Mouse (Mus musculus) megakaryocyte, embryonic 14.5 days (primary cell): ENCODE measurements around the gene Dnaaf1. TPM values are rescaled to one million over a fixed set of nuclear protein-coding genes. Genes with fewer than 3 reads are reported as not detected.
A peak's percentile ranks its signal among the peaks of the same experiment; 100 is the strongest.

Source experiments
- H3K27me3 ChIP-seq: replicated peaks from 2 replicates; pipeline ENCODE3; 2012; ENCODE audit warnings: inconsistent platforms
- H3K36me3 ChIP-seq: replicated peaks from 2 replicates; pipeline ENCODE3; 2012; ENCODE audit warnings: low read length, inconsistent platforms, mixed read lengths
- H3K4me1 ChIP-seq: 2 replicates; pipeline ENCODE4 v1.6.1; 2012; ENCODE audit warnings: inconsistent platforms
- H3K4me3 ChIP-seq: replicated peaks from 2 replicates; pipeline ENCODE3; 2012; ENCODE audit warnings: moderate library complexity, mild to moderate bottlenecking, inconsistent platforms
- H3K9me3 ChIP-seq: 2 replicates; pipeline ENCODE4 v1.6.1; 2012; ENCODE audit warnings: inconsistent platforms
- FLI1 ChIP-seq: IDR thresholded peaks from 2 replicates; pipeline ENCODE4 v1.6.1; 2012; ENCODE audit warnings: low read length, inconsistent platforms, mixed read lengths
- GATA1 ChIP-seq: IDR thresholded peaks from 3 replicates; pipeline ENCODE4 v1.6.1; 2012; ENCODE audit warnings: mixed read lengths, low read length, inconsistent platforms, borderline replicate concordance
- polyA plus RNA-seq: library from polyadenylated mRNA; stranded (reverse); fragments of >175 nt; gene quantifications from 2 replicates; pipeline ENCODE4 v1.2.3, GENCODE M21; 2012; ENCODE audit warnings: low replicate concordance; ENCODE audit not compliant: insufficient read depth

Gene Dnaaf1
- polyA plus RNA-seq, 1 experiment: not detected

DNA sequence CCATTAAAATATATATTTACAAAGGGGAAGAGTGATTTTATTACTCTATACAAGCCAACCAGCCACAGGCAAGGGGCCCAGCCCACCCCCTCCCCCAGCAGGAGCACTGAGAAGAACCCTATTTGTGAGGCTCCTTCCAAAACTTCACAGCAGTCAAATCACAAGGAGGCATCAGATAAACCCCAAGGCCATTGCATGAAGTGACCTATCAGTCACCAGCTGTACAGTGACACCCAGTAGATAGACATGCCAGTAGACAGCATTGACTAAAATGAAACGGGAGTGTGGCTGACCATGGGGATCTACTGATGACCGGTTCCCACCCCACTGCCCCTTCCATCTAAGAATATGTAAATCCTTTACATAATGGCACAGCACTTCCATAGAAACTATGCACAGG lies 22.1 kb upstream of the Dnaaf1 start:
- Histone ChIP-seq H3K36me3 (peaks cover 36% of the 10 kb centered on the region), H3K9me3 (no peaks in the 10 kb centered on the region), H3K27me3 (no peaks in the 10 kb centered on the region), H3K4me3 (no peak overlapping the region), H3K4me1 (peaks cover 87% of the 10 kb centered on the region)
- TF ChIP-seq FLI1: no peak
- no peak for TF ChIP-seq GATA1

DNA sequence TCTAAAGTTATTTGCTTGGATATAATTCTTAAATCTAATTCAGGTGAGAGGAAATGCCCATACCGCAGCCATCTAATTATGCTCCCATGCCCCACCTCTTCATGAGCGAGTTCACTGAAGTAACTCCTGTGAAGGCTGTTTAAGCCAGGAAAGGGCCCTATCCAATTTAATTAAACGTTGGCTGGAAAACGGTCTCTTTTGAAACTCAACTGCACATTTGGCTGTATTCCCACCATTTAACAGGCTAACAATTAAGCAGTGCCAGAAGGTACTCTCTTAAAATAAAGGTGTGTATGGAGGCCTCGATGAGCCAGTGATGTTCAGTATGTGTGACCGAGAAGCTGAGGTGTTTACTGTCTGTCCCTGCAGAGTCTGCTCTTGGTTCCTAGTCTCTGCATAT lies 19.2 kb upstream of the Dnaaf1 start:
- Histone ChIP-seq H3K4me1 (peaks cover 82% of the 10 kb centered on the region), H3K4me3 (no peak overlapping the region), H3K9me3 (no peaks in the 10 kb centered on the region), H3K27me3 (no peaks in the 10 kb centered on the region), H3K36me3 (peaks cover 26% of the 10 kb centered on the region)
- TF ChIP-seq GATA1 (no peak), FLI1 (no peak)

DNA sequence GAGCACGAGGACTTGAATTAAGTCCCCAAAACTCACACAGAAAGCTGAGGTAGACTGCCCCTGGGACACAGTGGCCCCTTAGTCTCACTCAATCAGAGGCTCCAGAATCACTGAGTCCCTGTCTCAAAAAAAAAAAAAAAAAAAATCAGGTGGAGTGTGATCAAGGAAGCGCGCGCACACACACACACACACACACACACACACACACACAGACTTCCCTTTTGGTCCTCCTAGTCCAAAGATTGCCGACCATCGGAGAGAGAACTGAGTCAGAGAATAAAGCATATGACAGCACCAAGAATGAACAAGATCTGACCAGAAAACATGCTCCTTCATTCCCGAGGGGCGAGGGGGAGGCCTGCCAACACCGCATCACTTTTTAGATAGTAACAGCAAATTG lies 17.9 kb upstream of the Dnaaf1 start:
- H3K36me3 ChIP-seq: peaks cover 33% of the 10 kb centered on the region
- H3K4me3 ChIP-seq: peak overlapping the region; percentile 94
- no peaks in the 10 kb centered on the region for H3K27me3 ChIP-seq
- H3K9me3 ChIP-seq: no peaks in the 10 kb centered on the region
- peaks cover 72% of the 10 kb centered on the region for H3K4me1 ChIP-seq
- no peak for TF ChIP-seq FLI1
- no peak for TF ChIP-seq GATA1

DNA sequence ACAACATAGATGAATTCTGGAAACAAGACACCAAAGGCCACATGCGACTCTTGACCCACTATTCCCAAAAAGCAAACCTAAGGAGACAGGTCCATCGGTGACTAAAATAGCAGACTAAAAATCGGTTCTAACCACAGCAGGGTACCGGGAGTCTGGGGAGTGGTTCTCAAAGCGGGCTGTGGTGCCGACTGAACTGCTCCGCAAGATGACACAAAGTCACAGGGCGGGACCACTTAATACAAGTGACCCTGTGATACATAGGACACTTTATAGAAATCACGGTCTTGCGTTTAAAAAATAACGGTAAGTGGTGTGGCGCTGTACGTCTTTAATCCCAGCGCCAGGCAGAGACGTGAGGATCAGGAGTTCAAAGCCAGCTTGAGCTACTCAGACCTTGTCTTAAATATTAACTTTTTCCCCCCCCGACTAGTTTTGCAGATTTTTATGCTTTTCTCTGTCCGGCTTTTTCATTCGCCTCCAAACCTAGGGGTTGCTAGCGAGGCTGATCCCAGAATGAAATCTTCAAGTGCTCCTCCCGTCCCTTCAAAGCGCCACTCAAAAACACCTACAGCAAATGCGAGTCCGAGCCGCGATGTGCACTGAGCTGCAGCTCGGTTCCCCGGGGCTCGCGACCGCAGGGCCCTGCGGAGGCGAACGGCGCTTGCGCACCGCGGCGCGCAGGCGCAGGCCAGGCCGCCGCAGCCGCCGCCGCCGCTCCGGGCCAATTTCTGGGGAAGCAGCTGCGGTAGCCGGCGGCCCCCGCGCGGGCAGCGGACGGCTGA lies 17.0 kb upstream of the Dnaaf1 start:
- Histone ChIP-seq H3K36me3 (peaks cover 42% of the 10 kb centered on the region), H3K4me1 (peaks cover 63% of the 10 kb centered on the region)

DNA sequence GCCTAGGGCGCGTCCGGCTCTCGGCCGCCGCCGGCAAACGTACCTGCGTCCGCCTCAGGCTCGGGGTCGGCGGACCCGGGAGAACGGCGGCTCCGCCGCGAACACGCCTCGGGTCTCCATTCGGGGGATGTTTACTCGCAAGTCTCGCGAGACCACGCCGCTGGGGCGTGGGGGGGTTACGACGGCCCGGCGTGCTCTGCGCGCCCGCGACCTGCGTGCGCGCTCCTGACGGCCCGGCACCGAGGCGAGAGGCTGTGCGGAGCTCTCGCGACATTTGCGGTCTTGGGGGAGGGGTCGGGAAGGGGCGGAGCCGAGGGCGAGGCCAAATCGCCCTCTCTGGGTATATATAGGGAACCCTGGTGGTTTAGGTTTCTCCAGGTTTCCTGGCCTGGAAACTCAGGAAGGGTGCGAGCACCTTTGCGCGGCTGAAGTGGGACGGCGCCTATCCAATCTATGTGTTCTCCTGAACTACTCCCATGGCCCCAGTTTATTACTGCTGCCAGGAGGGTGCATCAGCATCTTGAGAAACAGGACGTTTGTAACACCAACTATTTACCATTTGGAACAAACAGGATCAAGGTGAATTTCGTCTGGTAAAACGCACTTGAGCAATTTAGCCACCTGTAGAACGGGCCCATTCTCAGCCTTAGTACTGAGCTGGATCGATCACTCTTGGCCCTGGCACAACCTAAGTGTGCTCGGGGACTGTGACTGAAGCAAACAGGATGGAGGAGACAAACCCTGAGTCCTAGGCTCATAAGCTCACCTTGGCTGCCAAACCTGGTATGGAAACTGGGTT lies 16.2 kb upstream of the Dnaaf1 start, which contains the start of gene Mbtps1:
Gene Mbtps1, minus strand, starts transcription at position 133 of the 799 bp plus-strand sequence.
- Histone ChIP-seq H3K4me3 (peak within 1 kb of the TSS; percentile 94), H3K36me3 (peaks cover 49% of the 10 kb centered on the region), H3K4me1 (peaks cover 55% of the 10 kb centered on the region), H3K27me3 (no peaks in the 10 kb centered on the region), H3K9me3 (no peaks in the 10 kb centered on the region)
- TF ChIP-seq GATA1 (no peak), FLI1 (no peak)

More for the DNA sequence above, 17.0 kb upstream of the Dnaaf1 start:
- Histone ChIP-seq H3K9me3 (no peaks in the 10 kb centered on the region), H3K4me3 (peak overlapping the region; percentile 94), H3K27me3 (no peaks in the 10 kb centered on the region)
- TF ChIP-seq GATA1: no peak
- TF ChIP-seq FLI1: no peak

DNA sequence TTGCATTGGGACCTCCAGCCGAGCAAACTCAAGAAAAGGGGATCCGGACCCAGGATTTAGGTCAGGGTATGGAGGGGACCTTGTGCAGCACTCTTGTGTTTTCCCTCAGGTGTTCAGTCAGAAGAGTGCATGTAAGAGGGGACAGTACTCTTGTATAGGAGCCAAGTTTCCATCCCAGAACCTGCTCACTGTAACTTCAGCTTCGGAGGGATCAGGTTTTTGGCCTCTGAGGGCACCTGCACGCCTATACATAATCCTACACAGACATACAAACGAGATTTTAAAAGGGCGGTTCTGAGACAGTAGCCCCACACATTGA lies 15.7 kb upstream of the Dnaaf1 start:
- peak overlapping the region; percentile 94 for H3K4me3 ChIP-seq
- TF ChIP-seq GATA1: no peak
- no peak for TF ChIP-seq FLI1
- no peaks in the 10 kb centered on the region for H3K9me3 ChIP-seq
- peaks cover 55% of the 10 kb centered on the region for H3K36me3 ChIP-seq
- peaks cover 50% of the 10 kb centered on the region for H3K4me1 ChIP-seq
- H3K27me3 ChIP-seq: no peaks in the 10 kb centered on the region

DNA sequence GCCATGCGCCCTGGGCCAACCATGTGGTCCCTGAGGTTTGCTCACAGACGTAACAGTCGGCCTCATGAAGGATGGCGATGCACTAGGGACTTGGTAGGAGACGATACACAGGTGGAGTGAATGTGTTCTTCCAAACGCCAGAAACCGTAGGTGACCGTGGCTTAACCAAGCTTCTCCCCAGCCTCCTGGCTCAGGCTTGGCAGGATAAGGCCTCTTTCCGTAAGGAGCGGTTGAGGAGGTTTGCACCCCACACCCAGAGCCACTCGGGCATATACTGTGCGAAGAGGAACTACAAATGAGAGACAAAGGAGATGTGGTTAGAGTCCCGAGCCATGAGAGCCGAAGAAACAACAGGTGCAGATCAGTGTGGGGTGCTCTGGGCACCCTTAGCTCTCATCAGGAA lies 11.2 kb upstream of the Dnaaf1 start:
- Histone ChIP-seq H3K4me1 (peaks cover 43% of the 10 kb centered on the region), H3K9me3 (no peaks in the 10 kb centered on the region), H3K27me3 (no peaks in the 10 kb centered on the region), H3K4me3 (no peak overlapping the region), H3K36me3 (peaks cover 88% of the 10 kb centered on the region)
- TF ChIP-seq FLI1 (no peak), GATA1 (no peak)

DNA sequence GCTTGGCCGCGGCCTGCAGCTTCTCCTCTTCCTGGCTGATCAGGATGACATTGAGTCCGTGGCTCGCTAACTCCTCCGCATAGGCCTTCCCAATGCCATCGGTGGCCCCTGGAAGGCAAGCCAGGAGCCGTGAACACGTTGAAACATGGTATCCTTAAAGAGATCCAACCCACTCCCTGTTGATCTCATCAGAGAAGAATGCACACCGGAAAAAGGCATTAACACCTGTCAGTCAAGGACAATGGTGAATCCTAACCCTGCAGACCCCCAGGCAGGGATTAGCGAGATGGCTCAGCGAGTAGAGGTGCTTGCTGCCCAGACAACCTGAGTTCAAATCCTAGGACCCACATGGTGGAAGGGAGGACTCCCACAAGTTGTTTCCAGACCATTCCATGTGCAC lies 8.7 kb upstream of the Dnaaf1 start:
- TF ChIP-seq GATA1: no peak
- no peak for TF ChIP-seq FLI1
- Histone ChIP-seq H3K4me1 (peaks cover 51% of the 10 kb centered on the region), H3K4me3 (no peak overlapping the region), H3K36me3 (peaks cover 89% of the 10 kb centered on the region), H3K27me3 (no peaks in the 10 kb centered on the region), H3K9me3 (no peaks in the 10 kb centered on the region)

DNA sequence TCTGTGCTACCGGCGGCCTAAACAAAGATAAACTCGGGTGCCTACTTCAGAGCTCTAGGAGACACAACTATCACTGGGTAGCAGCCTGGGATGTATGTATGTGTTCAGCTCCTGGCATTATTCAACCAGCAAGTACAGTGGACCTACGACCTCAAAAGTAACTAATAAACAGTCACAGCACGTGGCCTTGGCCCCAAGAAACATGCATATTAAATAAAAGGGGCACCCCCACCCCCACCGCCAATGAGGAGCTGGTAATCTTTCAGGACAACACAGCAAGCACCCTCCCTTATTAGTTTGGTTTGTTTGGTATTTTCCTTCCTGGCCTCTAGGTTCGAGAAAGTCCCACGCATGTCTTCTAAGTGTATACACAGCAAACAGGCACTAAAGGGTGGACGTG lies 6.8 kb upstream of the Dnaaf1 start:
- no peaks in the 10 kb centered on the region for H3K27me3 ChIP-seq
- no peaks in the 10 kb centered on the region for H3K9me3 ChIP-seq
- H3K4me3 ChIP-seq: no peak overlapping the region
- peaks cover 77% of the 10 kb centered on the region for H3K36me3 ChIP-seq
- H3K4me1 ChIP-seq: peaks cover 70% of the 10 kb centered on the region
- TF ChIP-seq GATA1: no peak
- TF ChIP-seq FLI1: no peak

DNA sequence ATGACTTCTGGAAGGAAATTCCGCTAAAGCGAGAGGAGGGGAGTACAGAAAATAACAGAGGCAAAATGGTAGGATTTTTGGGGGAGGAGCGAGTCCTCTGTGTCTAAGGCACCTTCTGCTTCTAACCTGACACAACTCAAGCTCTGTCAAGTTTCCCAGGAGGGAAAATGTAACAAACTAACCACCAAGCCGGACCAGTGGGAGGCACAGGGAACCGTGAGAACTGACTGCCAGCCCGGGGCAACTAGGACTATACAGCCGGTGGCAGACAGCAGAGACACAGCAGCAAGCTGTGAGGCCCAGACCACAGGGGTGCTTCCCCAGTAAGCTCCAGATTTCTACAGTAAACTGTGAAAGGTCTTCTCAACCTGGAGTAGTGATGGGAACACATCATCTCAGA lies 6.1 kb upstream of the Dnaaf1 start:
- H3K4me1 ChIP-seq: peaks cover 77% of the 10 kb centered on the region
- H3K4me3 ChIP-seq: no peak overlapping the region
- H3K27me3 ChIP-seq: no peaks in the 10 kb centered on the region
- no peaks in the 10 kb centered on the region for H3K9me3 ChIP-seq
- TF ChIP-seq GATA1 (no peak), FLI1 (no peak)
- H3K36me3 ChIP-seq: peaks cover 70% of the 10 kb centered on the region
